Mouse (Mus musculus) layer of hippocampus, postnatal 36 days (tissue): ENCODE data around the gene Rundc3a. TPM values are rescaled to one million over a fixed set of nuclear protein-coding genes. Genes with fewer than 3 reads are reported as not detected.
"Not testable (repeated sequence)": the region's sequence is repeated elsewhere in the genome, so short reads cannot be mapped to it uniquely, and the experiment has no call there.

Source experiments
- DNase-seq, 2 experiments: peaks; one replicate each; pipeline ENCODE4 v3.0.0; 2022
- total RNA-seq, 2 experiments: library from RNA; stranded (reverse); gene quantifications; 2 replicates each; pipeline ENCODE4 v1.2.3; 2021

Rundc3a gene
- total RNA-seq, 2 experiments from 2014 or later: 455 to 507 TPM

- DNase-seq: no peak
These were observed 24.9 kb upstream of the Rundc3a start for GRCm38 (mm10) chr11:102368347-102368746.

GRCm38 (mm10) chr11:102369263-102369662 lies 23.9 kb upstream of the Rundc3a start:
- DNase-seq: no peak

- no peak for DNase-seq
These were observed 22.9 kb upstream of the Rundc3a start for GRCm38 (mm10) chr11:102370285-102370684.

- DNase-seq: no peak
These were observed 21.1 kb upstream of the Rundc3a start for GRCm38 (mm10) chr11:102371926-102372685.

- DNase-seq: no peak
These were observed 20.3 kb upstream of the Rundc3a start for GRCm38 (mm10) chr11:102372936-102373335.

GRCm38 (mm10) chr11:102373646-102374045 lies 19.6 kb upstream of the Rundc3a start:
- DNase-seq: no peak

GRCm38 (mm10) chr11:102374108-102374725 lies 19.0 kb upstream of the Rundc3a start:
- DNase-seq: no peak

GRCm38 (mm10) chr11:102375196-102376173 lies 17.7 kb upstream of the Rundc3a start:
- no peak for DNase-seq

- DNase-seq: no peak
These were observed 16.9 kb upstream of the Rundc3a start for GRCm38 (mm10) chr11:102376196-102376835.

GRCm38 (mm10) chr11:102377186-102377585 lies 16.0 kb upstream of the Rundc3a start:
- no peak for DNase-seq

GRCm38 (mm10) chr11:102380091-102380490 lies 13.1 kb upstream of the Rundc3a start:
- no peak for DNase-seq

GRCm38 (mm10) chr11:102381341-102382100 lies 11.7 kb upstream of the Rundc3a start:
- DNase-seq: no peak

GRCm38 (mm10) chr11:102382794-102383193 lies 10.4 kb upstream of the Rundc3a start:
- DNase-seq: no peak

GRCm38 (mm10) chr11:102383365-102384136 lies 9.7 kb upstream of the Rundc3a start:
- no peak for DNase-seq

- DNase-seq: peak in 1 of 2 experiments; percentile 14
These were observed 8.8 kb upstream of the Rundc3a start for GRCm38 (mm10) chr11:102384418-102384817.

- DNase-seq: no peak
These were observed 8.1 kb upstream of the Rundc3a start for GRCm38 (mm10) chr11:102385075-102385474.

GRCm38 (mm10) chr11:102386121-102386520 lies 7.1 kb upstream of the Rundc3a start:
- no peak for DNase-seq

GRCm38 (mm10) chr11:102389436-102389835 lies 3.8 kb upstream of the Rundc3a start:
- not testable (repeated sequence) for DNase-seq

- no peak for DNase-seq
These were observed 564 bp upstream of the Rundc3a start for GRCm38 (mm10) chr11:102392441-102393237.
